Mouse (Mus musculus): ENCODE data around the gene Tmcc3. TPM values are rescaled to one million over a fixed set of nuclear protein-coding genes. Genes with fewer than 3 reads are reported as not detected.
A peak's percentile ranks its signal among the peaks of the same experiment; 100 is the strongest.

Tmcc3 gene
- total and polyA plus RNA-seq, 3 experiments = 11.3 to 30.1 (median 23.1) TPM

GRCm38 (mm10) chr10:94312007-94312715 is 412 bp downstream of the Tmcc3 start:
- DNase-seq (ENCODE audit: extremely low read depth) = no peak
- dilution Hi-C loops (cut with MboI; ENCODE audit: extremely low pct_ligation_motif_present, extremely low pct_unique_long_range_greater_than_20kb, low sequenced_read_pairs) = no loop called here
- Histone ChIP-seq H3K4me2 (ENCODE audit: insufficient read depth, low read depth, poor library complexity, severe bottlenecking) (peak overlapping the region; percentile 70), H3K4me1 (ENCODE audit: control insufficient read depth in 1 of 2, insufficient read depth in 2 of 2) (peaks cover 6 to 8% of the 10 kb centered on the region in 2 experiments; a peak in 3 of 4 replicates), H3K9me3 (replicated peaks; ENCODE audit: low read length) (no peaks in the 10 kb centered on the region), H3K4me3 (replicated peaks in 1 of 3; ENCODE audit: low read depth in 2 of 3, low read length in 2 of 3, poor library complexity in 1 of 3) (peak overlapping the region; percentile 26 to 71 (median 45)), H3K9ac (ENCODE audit: insufficient read depth, low read depth) (peak overlapping the region; percentile 71), H3K27ac (ENCODE audit: insufficient read depth, low read depth) (peak overlapping the region; percentile 44), H3K27me3 (replicated peaks) (no peaks in the 10 kb centered on the region), H3K36me3 (replicated peaks in 1 of 2; ENCODE audit: control insufficient read depth in 1 of 2, insufficient read depth in 1 of 2, low read length in 1 of 2) (no peaks in the 10 kb centered on the region), H3K79me2 (replicated peaks; ENCODE audit: control insufficient read depth, extremely low read depth, insufficient read depth, poor library complexity, severe bottlenecking) (no peaks in the 10 kb centered on the region; the same call in 1 of the 2 replicates)
- 0 out of 2 replicates have a peak, but pooled peaks have one; percentile 61 for TF ChIP-seq UBTF (IDR thresholded peaks at IDR 0.05; ENCODE audit: low read depth, low read length)
- peak in 1 of 2 experiments; percentile 24; a peak in 2 of 4 replicates for TF ChIP-seq CTCF (conservative IDR thresholded peaks at IDR 0.05 in 1 of 2, IDR thresholded peaks at IDR 0.05 in 1 of 2; ENCODE audit: low read depth in 2 of 2, low read length in 2 of 2)
- 0 out of 2 replicates have a peak, but pooled peaks have one; percentile 10 for TF ChIP-seq HCFC1 (IDR thresholded peaks at IDR 0.05; ENCODE audit: low read depth, low read length)
- peak; percentile 50; the same call in 1 of the 2 replicates for TF ChIP-seq MXI1 (IDR thresholded peaks at IDR 0.05; ENCODE audit: low read depth, low read length)
- no peak for TF ChIP-seq MAZ (IDR thresholded peaks at IDR 0.05; ENCODE audit: low read depth, low read length)
- 0 out of 2 replicates have a peak, but pooled peaks have one; percentile 26 for TF ChIP-seq NRF1 (IDR thresholded peaks at IDR 0.05; ENCODE audit: low read depth, low read length)
- TF ChIP-seq MEF2A (IDR thresholded peaks at IDR 0.05; ENCODE audit: borderline replicate concordance, low read depth, low read length) = peak; percentile 48; the same call in 1 of the 2 replicates
- no peak for TF ChIP-seq JUND (conservative IDR thresholded peaks at IDR 0.05; ENCODE audit: low read depth, low read length)
- TF ChIP-seq ETS1 (conservative IDR thresholded peaks at IDR 0.05; ENCODE audit: low read depth, low read length) = peak; percentile 30; the same call in 1 of the 2 replicates
- 0 out of 2 replicates have a peak, but pooled peaks have one; percentile 51 for TF ChIP-seq IRF4 (IDR thresholded peaks at IDR 0.05; ENCODE audit: low read depth, low read length)
- in situ Hi-C loops (cut with MboI; ENCODE audit: low pct_ligation_motif_present, low pct_unique_long_range_greater_than_20kb, low sequenced_read_pairs) = no loop called here

GRCm38 (mm10) chr10:94313146-94313545 is 1.4 kb downstream of the Tmcc3 start:
- Histone ChIP-seq H3K9ac (ENCODE audit: insufficient read depth, low read depth) (peak overlapping the region; percentile 71; the same call in 1 of the 2 replicates), H3K4me2 (ENCODE audit: insufficient read depth, low read depth, poor library complexity, severe bottlenecking) (peak overlapping the region; percentile 70), H3K9me3 (replicated peaks; ENCODE audit: low read length) (no peaks in the 10 kb centered on the region), H3K4me1 (ENCODE audit: control insufficient read depth in 1 of 2, insufficient read depth in 2 of 2) (peaks cover 10 to 17% of the 10 kb centered on the region in 2 experiments), H3K27ac (ENCODE audit: insufficient read depth, low read depth) (no peak overlapping the region), H3K4me3 (replicated peaks in 1 of 3; ENCODE audit: low read depth in 2 of 3, low read length in 2 of 3, poor library complexity in 1 of 3) (peak overlapping the region in 1 of 3 experiments; percentile 11), H3K79me2 (replicated peaks; ENCODE audit: control insufficient read depth, extremely low read depth, insufficient read depth, poor library complexity, severe bottlenecking) (no peaks in the 10 kb centered on the region; the same call in 1 of the 2 replicates), H3K27me3 (replicated peaks) (no peaks in the 10 kb centered on the region), H3K36me3 (replicated peaks in 1 of 2; ENCODE audit: control insufficient read depth in 1 of 2, insufficient read depth in 1 of 2, low read length in 1 of 2) (no peaks in the 10 kb centered on the region)
- in situ Hi-C loops (cut with MboI; ENCODE audit: low pct_ligation_motif_present, low pct_unique_long_range_greater_than_20kb, low sequenced_read_pairs) = no loop called here
- dilution Hi-C loops (cut with MboI; ENCODE audit: extremely low pct_ligation_motif_present, extremely low pct_unique_long_range_greater_than_20kb, low sequenced_read_pairs) = no loop called here
- no peak for TF ChIP-seq MAZ (IDR thresholded peaks at IDR 0.05; ENCODE audit: low read depth, low read length)
- no peak for TF ChIP-seq HCFC1 (IDR thresholded peaks at IDR 0.05; ENCODE audit: low read depth, low read length)
- TF ChIP-seq MYC (IDR thresholded peaks at IDR 0.05; ENCODE audit: low read depth, low read length) = no peak
- no peak for TF ChIP-seq NRF1 (IDR thresholded peaks at IDR 0.05; ENCODE audit: low read depth, low read length)
- TF ChIP-seq ZNF384 (IDR thresholded peaks at IDR 0.05; ENCODE audit: low read depth, low read length) = no peak
- no peak for TF ChIP-seq CHD2 (IDR thresholded peaks at IDR 0.05; ENCODE audit: low read length)
- no peak for TF ChIP-seq TBP (conservative IDR thresholded peaks at IDR 0.05; ENCODE audit: low read depth, low read length)
- no peak for TF ChIP-seq MAX (IDR thresholded peaks at IDR 0.05; ENCODE audit: low read length)
- TF ChIP-seq MXI1 (IDR thresholded peaks at IDR 0.05; ENCODE audit: low read depth, low read length) = no peak
- no peak for TF ChIP-seq ETS1 (conservative IDR thresholded peaks at IDR 0.05; ENCODE audit: low read depth, low read length)
- TF ChIP-seq CHD1 (IDR thresholded peaks at IDR 0.05; ENCODE audit: low read depth, low read length) = no peak
- no peak for DNase-seq (ENCODE audit: extremely low read depth)
